Mouse (Mus musculus) duodenum, adult 2 months (tissue): Measurements from ENCODE around the gene Sstr3. TPM values are rescaled to one million over a fixed set of nuclear protein-coding genes. Genes with fewer than 3 reads are reported as not detected.

Source experiments
- polyA plus RNA-seq: library from polyadenylated mRNA; depleted of rRNA; stranded (reverse); fragments of >200 nt; gene quantifications from 2 replicates; pipeline ENCODE4 v1.2.3, GENCODE M21; 2012; ENCODE audit warnings: low replicate concordance; rRNA removed

Gene Sstr3
- 0.14 and 0.70 TPM in 2 replicates for polyA plus RNA-seq

DNA sequence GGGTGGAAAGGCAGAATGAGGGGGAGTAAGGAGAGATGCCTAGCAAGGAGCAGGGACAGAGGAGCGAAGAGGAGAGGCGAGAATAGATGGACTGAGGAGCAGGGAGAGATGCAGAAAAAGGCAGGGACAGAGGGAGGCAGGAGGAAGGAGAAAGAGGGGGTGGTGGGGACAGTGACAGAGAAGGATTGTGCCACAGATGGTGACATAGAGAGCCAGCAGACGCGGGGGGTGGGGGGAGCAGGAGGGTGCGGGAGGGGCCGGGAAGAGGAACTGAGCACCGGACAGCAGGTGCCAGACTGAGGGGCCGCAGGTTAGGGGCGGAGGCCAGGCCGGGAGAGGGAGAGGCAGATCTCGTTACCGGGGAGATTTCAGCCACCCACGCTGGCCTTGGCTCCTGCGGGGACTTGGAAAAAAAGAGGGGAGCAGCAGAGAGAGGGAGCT is at the start of gene Sstr3:
Sstr3 (minus strand) TSS at position 125 of the 441 bp plus-strand sequence.

GRCm38 (mm10) chr15:78572658-78573397 is 28.3 kb upstream of the Sstr3 start, which contains the start of gene Rac2:
Rac2 (minus strand) TSS chr15:78572783.

DNA sequence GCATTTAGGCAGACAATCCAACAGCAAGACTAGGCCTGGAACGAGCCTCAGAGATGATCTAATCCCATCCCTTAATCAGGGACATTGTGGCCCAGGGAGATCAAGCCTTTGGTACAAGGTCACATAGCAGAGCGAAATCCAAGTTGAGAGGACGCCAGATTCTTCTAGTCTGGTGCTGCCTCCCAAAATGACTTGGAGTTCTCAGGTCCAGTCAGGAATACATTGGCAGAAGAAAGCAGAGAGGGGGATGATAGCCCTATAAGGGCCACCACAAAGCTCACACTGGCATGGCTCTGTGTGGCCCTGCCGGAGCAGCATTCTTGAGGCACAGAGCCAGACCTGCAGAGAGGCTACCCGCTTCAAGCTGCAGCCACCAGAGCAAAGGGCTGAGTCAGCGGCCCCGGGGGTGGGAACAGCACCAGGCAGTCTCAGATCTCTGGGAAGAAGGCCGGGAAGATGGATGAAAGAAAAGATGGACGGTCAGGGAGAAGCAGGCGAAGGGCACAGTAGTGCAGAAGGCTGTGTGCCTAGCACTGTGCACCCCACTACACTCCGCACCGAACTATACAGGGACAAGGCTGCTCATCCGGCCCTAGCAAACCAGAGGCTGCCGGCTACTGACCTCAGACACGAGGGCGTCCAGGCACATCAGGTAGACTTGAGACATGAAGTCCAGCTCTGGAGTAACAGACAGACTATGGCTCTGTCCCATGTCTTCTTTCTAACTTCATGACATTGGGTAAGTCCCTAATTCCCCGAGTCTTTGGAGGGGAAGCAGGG is 13.6 kb downstream of the Sstr3 start, which contains the start of gene C1qtnf6:
C1qtnf6 (minus strand) TSS at position 746 of the 780 bp plus-strand sequence.

DNA sequence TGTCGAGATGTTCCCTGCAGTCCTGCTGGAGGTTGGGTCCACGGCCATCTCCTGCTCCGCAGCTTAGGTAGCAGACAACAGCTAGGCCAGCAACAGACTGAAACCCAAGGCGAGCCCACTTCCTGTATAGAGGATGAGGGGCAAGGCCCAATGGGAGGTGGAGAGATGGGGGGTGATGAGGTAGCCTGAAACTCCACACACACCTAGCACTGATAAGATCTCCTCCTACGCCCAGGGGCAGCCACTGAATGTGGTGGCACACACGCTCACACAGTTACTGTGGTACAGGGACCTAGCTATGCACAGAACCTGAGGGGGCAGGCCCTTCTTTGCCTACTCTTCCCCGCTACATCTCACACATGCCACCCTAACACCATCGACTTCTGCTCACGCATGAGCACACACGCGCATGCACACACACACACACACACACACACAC is 49.5 kb downstream of the Sstr3 start, which contains the start of gene Il2rb:
Il2rb (minus strand) TSS at position 304 of the 439 bp plus-strand sequence.

Other genes starting within 250 kb of the Sstr3 start
- 1.3 and 1.9 TPM in 2 replicates for gene Csf2rb2, start 239.0 kb downstream of the Sstr3 start, polyA plus RNA-seq
- gene Csf2rb, start 218.9 kb downstream of the Sstr3 start, polyA plus RNA-seq = 3.6 and 5.7 TPM in 2 replicates
- not detected in 2 replicates for gene Tex33, start 148.8 kb downstream of the Sstr3 start, polyA plus RNA-seq
- gene Tst, start 138.8 kb downstream of the Sstr3 start, polyA plus RNA-seq = 15.3 and 27.4 TPM in 2 replicates
- gene Mpst, start 138.3 kb downstream of the Sstr3 start, polyA plus RNA-seq = 124 and 186 TPM in 2 replicates
- 61.9 and 63.1 TPM in 2 replicates for gene Kctd17, start 116.1 kb downstream of the Sstr3 start, polyA plus RNA-seq
- gene Tmprss6, start 76.1 kb downstream of the Sstr3 start, polyA plus RNA-seq = 0.48 and 0.95 TPM in 2 replicates
- gene Il2rb, start 49.4 kb downstream of the Sstr3 start, polyA plus RNA-seq = 6.1 and 10.9 TPM in 2 replicates
- 6.0 and 12.5 TPM in 2 replicates for gene C1qtnf6, start 13.3 kb downstream of the Sstr3 start, polyA plus RNA-seq
- gene Rac2, start 28.1 kb upstream of the Sstr3 start, polyA plus RNA-seq = 138 and 143 TPM in 2 replicates
- 6.4 and 9.5 TPM in 2 replicates for gene Cyth4, start 52.4 kb upstream of the Sstr3 start, polyA plus RNA-seq
- 0.11 and 0.25 TPM in 2 replicates for gene Elfn2, start 174.1 kb upstream of the Sstr3 start, polyA plus RNA-seq
- gene Mfng, start 228.8 kb upstream of the Sstr3 start, polyA plus RNA-seq = 5.8 and 9.9 TPM in 2 replicates